Mouse (Mus musculus): ENCODE results near the gene Hmbs.

DNA sequence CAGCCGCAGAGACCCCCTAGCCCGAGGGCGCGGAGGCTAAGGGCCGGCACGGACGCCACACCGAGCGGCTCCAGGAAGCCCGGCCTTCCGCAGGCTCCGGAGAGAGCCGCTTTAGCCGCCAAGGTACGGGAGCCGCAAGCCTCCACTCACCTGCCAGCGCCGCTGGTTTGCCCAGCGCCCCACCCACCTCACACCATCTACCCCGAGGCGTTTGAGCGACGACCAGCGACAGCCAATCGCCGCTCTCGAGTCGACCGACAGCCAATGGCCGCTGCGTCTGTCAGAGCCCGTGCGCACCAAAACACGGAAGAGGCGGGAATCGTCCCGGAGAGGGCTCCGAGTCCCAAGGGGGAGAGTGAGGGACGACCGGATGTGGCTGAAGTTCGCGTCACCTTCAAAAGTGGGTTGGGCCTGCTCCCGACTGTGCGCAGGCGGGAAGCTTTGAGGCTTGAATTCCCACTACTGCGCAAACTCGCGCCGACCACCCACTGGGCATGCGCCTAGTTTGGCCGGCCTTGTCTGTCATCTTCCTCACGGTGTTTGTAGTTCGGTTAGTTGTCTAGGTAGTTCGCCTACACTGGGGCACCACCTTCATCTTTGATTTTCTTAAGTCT lies 38.5 kb downstream of the Hmbs start, which contains the start of gene Hinfp:
- TF ChIP-seq ZNF384 (IDR thresholded peaks at IDR 0.05; ENCODE audit: low read depth, low read length) (no peak), ZC3H11A (IDR thresholded peaks at IDR 0.05; ENCODE audit: low read depth, low read length) (no peak)

Measured in CH12.LX (cell line).